Mouse (Mus musculus) intestine, embryonic 15.5 days (tissue): ENCODE data around the gene Rsrc2. TPM values are rescaled to one million over a fixed set of nuclear protein-coding genes. Genes with fewer than 3 reads are reported as not detected.
"Not testable (repeated sequence)": the region's sequence is repeated elsewhere in the genome, so short reads cannot be mapped to it uniquely, and the experiment has no call there.

ENCODE experiments used
- ATAC-seq: fragments of 200-750 bp; cut with Nextera tagmentation; 2 replicates; pipeline ENCODE4 v1.8.0; 2017; ENCODE audit warnings: moderate TSS enrichment, moderate library complexity
- H3K27ac ChIP-seq: fragments of 300-500 bp; sonication (generic); 2 replicates; pipeline ENCODE4 v1.5.1; 2015; ENCODE audit warnings: mild to moderate bottlenecking, inconsistent platforms
- H3K27me3 ChIP-seq: fragments of 300-500 bp; sonication (generic); replicated peaks from 2 replicates; pipeline ENCODE4 v1.6.1; 2015; ENCODE audit warnings: inconsistent platforms
- H3K36me3 ChIP-seq: fragments of 300-500 bp; sonication (generic); 2 replicates; pipeline ENCODE4 v1.6.1; 2015; ENCODE audit warnings: inconsistent platforms
- H3K4me1 ChIP-seq: fragments of 300-500 bp; sonication (generic); replicated peaks from 2 replicates; pipeline ENCODE4 v1.6.1; 2015; ENCODE audit warnings: inconsistent platforms
- H3K4me2 ChIP-seq: fragments of 300-500 bp; sonication (generic); replicated peaks from 2 replicates; pipeline ENCODE4 v1.6.1; 2015; ENCODE audit warnings: mild to moderate bottlenecking, inconsistent platforms
- H3K4me3 ChIP-seq: fragments of 300-500 bp; sonication (generic); replicated peaks from 2 replicates; pipeline ENCODE4 v1.5.1; 2015; ENCODE audit warnings: inconsistent platforms
- H3K9ac ChIP-seq: fragments of 300-500 bp; sonication (generic); 2 replicates; pipeline ENCODE4 v1.6.1; 2015; ENCODE audit warnings: inconsistent platforms
- H3K9me3 ChIP-seq: fragments of 300-500 bp; sonication (generic); 2 replicates; pipeline ENCODE4 v1.6.1; 2016; ENCODE audit warnings: inconsistent platforms
- WGBS: fragments of 180-500 bp; shearing (Covaris S2); methylation state at CpG from one replicate; pipeline ENCODE4 v1.1.7; 2015; 5-methylcytosine and 5-hydroxymethylcytosine counted together
- polyA plus RNA-seq: library from polyadenylated mRNA; unstranded; fragments of >200 nt; fragmentation: Nextera tagmentation; extraction: Ambion mirVana; gene quantifications from 2 replicates; pipeline ENCODE4 v1.2.1, GENCODE M21; 2015

Gene Rsrc2
- polyA plus RNA-seq, 1 experiment from 2014 or later: 100 TPM

DNA sequence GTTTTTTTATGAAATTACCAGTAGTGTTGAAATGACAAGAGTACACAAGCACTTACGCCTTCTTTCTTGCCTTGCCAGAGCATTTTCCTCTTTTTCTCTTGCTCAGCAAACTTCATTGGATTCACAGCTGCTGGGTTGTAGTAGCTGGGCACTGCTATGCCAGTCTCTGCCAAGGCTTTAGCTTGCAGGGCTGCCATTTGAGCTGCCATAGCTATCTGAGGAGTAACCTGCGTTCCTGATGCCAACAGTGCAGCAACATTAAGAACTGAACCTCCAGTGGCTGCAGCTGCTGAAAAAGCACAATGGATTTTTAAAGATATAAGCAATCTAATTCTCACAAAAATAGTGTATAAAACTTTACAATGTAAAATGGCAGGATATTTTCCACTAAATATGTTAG, 18.2 kb downstream of the Rsrc2 start:
- H3K27ac ChIP-seq: no peak overlapping the region
- H3K27me3 ChIP-seq: no peaks in the 10 kb centered on the region
- H3K4me1 ChIP-seq: no peaks in the 10 kb centered on the region
- peaks cover 29% of the 10 kb centered on the region for H3K36me3 ChIP-seq
- H3K4me3 ChIP-seq: no peak overlapping the region
- H3K4me2 ChIP-seq: no peak overlapping the region
- no peaks in the 10 kb centered on the region for H3K9me3 ChIP-seq
- no peak overlapping the region for H3K9ac ChIP-seq
- no peak for ATAC-seq
- WGBS: 97% methylated on average over 2 of the region's 2 CpGs

DNA sequence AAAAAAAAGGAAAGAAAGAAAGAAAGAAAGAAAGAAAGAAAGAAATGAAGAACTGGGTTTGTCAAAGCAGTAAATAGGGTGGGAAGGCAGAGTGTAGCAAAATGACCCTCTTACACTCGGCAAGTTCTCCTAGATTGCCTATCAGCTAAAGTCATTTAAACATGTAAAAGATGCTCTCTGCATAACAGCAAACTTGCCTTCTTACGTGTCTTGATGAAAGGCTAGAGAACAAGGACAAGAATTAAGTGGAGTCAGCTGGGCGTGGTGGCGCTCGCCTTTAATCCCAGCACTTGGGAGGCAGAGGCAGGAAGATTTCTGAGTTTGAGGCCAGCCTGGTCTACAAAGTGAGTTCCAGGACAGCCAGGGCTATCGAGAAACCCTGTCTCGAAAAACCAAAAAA, 25.4 kb downstream of the Rsrc2 start:
- not testable (repeated sequence) for H3K27ac ChIP-seq, H3K4me3 ChIP-seq, ATAC-seq, H3K4me2 ChIP-seq, H3K36me3 ChIP-seq, H3K9me3 ChIP-seq, H3K9ac ChIP-seq, H3K4me1 ChIP-seq, H3K27me3 ChIP-seq
- 84% methylated on average over 7 of the region's 7 CpGs for WGBS

DNA sequence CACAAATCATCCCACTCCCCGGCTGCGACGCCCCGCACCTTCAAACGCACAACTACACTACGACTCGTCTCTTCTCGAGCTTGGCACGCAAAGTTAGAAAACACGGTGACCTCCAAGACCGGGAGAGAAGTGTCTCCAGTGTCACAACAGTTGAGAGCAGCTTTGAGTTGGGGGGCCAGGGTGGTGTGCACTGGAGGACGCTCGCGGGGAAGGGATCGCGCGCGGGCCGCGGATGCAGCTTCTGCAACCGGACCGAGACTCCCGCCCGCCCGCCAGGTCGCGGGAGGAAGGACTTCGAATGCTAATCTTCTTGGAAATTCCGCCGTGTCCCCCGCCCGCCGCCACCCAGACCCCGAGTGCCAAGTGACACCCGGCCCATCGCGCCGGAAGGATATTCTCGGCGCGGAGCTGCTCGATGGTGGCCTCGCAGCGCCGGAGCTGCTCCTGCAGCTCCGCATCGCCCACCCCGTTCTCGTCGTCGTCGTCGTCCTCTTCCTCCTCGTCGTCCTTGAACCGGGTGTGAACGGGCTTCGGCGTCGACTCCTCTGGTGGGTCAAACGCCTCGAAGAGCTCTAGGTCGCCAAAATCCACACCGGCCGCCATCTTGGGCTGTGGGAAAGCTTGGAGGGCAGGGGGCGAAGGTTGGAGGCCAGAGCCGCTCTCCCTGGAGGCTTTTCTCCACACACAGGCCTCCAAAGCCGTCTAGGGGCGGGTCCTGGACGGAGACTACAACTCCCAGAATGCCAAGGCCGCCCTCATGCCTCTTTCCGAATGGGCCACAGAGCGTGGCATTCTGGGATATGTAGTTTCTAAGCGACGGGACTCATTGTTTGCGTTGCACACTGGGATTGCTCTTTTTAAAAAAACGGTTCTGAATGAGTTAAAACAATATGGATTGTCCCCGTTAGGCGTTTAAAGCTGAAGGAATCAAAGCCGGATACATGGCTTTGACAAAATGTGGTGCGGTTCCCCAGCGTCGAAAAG, 28.6 kb downstream of the Rsrc2 start, which contains the start of gene Zcchc8:
Gene Zcchc8 (minus strand): TSS at position 773 of the 984 bp plus-strand sequence.
- WGBS: under 1% methylated on average over 83 of the region's 83 CpGs
- Histone ChIP-seq H3K4me3 (peak within 1 kb of the TSS; percentile 75), H3K4me1 (peaks cover 9% of the 10 kb centered on the region; the same call in 1 of the 2 replicates), H3K27me3 (no peaks in the 10 kb centered on the region), H3K4me2 (peak within 1 kb of the TSS; percentile 64), H3K9me3 (no peaks in the 10 kb centered on the region), H3K27ac (peak within 1 kb of the TSS; percentile 84), H3K36me3 (0 out of 2 replicates have a peak, but pooled peaks cover 7% of the 10 kb centered on the region), H3K9ac (peak within 1 kb of the TSS; percentile 90)
- peak; percentile 100 for ATAC-seq

DNA sequence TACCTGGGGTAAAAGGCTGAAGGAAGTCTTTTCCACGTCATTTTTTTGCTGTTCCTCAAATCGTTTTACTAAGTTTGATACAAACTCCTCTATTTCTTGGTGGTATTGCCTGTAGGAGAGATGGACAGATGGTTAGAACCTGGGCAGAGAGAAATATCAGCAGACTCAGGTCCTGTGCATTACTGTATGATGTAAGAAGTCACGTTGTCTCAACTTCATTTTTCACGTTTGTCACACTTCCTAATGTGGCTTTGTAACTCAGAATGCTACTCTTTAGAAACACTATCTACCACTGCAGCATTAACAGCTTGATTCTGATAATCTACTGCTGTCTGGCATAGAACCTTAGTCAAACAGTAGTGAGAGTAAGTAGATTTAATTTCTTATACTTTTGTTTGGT, 34.6 kb downstream of the Rsrc2 start:
- H3K9ac ChIP-seq: no peak overlapping the region
- no peak for ATAC-seq
- H3K4me1 ChIP-seq: peaks cover 9% of the 10 kb centered on the region; the same call in 1 of the 2 replicates
- peaks cover 42% of the 10 kb centered on the region for H3K36me3 ChIP-seq
- no peak overlapping the region for H3K4me2 ChIP-seq
- no peak overlapping the region for H3K4me3 ChIP-seq
- 87% methylated on average over 4 of the region's 4 CpGs for WGBS
- no peaks in the 10 kb centered on the region for H3K27me3 ChIP-seq
- H3K27ac ChIP-seq: no peak overlapping the region
- no peaks in the 10 kb centered on the region for H3K9me3 ChIP-seq

DNA sequence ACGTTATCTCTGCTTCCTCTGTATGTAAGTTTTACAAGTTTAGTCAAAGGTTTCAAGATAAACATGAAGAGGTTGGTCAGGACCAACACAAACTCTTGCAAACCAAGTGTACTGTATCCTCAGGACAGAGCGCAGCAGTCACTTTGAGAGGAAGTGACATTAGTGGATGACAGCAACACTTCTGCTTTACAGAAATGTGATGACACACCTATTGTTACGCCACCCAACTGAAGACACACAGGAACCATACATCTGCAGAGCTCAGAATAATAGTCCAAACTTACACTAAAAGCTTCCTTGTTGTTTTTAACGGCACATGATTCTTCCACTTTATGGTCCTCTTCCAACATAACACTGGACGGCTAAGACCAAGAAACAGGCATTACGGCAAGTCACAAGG, 35.4 kb downstream of the Rsrc2 start:
- no peak overlapping the region for H3K4me3 ChIP-seq
- H3K4me2 ChIP-seq: no peak overlapping the region
- H3K9me3 ChIP-seq: no peaks in the 10 kb centered on the region
- peaks cover 45% of the 10 kb centered on the region for H3K36me3 ChIP-seq
- peaks cover 8% of the 10 kb centered on the region; the same call in 1 of the 2 replicates for H3K4me1 ChIP-seq
- H3K27ac ChIP-seq: no peak overlapping the region
- H3K9ac ChIP-seq: no peak overlapping the region
- no peak for ATAC-seq
- WGBS: 92% methylated on average over 6 of the region's 6 CpGs
- no peaks in the 10 kb centered on the region for H3K27me3 ChIP-seq

DNA sequence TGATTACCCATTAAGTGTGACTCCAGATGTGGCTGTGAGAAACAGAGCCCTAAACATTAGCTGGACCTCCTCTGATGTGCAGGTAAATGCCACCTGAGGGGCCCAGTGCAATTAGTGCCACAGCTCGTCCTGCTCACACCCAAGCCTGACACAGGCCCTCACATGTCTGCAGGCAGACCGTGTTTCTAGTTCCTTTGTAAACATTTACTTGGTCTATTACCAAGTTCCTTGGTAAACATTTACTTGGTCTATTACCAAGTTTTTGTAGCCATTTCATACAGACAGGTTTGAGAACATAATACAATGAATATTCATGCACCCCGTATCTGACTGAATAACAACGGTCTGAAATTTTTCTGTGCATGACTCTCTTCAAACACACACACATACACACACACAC, 39.6 kb downstream of the Rsrc2 start:
- H3K9me3 ChIP-seq: no peaks in the 10 kb centered on the region
- H3K4me3 ChIP-seq: no peak overlapping the region
- peaks cover 61% of the 10 kb centered on the region for H3K36me3 ChIP-seq
- no peaks in the 10 kb centered on the region for H3K27me3 ChIP-seq
- no peak overlapping the region for H3K9ac ChIP-seq
- H3K27ac ChIP-seq: no peak overlapping the region
- no peak for ATAC-seq
- WGBS: 63% methylated on average over 4 of the region's 4 CpGs
- no peak overlapping the region for H3K4me2 ChIP-seq
- no peaks in the 10 kb centered on the region for H3K4me1 ChIP-seq

DNA sequence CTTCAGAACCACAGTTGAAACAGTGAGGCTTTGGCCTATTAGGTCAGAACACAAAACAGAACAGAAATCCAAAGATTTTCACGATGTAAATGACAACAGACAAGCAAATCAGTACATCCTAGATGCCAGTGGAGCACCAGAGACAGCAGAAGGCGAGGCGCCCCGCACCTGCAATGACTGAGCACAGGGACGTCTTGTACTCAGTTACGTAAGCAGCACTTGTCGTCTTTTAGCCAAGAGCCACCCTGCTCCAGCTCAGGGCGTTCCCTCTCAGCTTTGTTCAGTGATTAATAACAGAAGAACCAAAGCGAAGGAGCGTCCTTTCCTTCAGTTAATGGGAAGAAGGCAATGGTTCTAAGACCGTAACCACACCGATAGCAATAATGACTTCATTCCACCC, 40.6 kb downstream of the Rsrc2 start:
- Histone ChIP-seq H3K4me3 (no peak overlapping the region), H3K27ac (no peak overlapping the region), H3K9ac (no peak overlapping the region), H3K36me3 (peaks cover 62% of the 10 kb centered on the region), H3K9me3 (no peaks in the 10 kb centered on the region), H3K4me2 (no peak overlapping the region), H3K4me1 (no peaks in the 10 kb centered on the region), H3K27me3 (no peaks in the 10 kb centered on the region)
- WGBS: 93% methylated on average over 12 of the region's 12 CpGs
- no peak for ATAC-seq

DNA sequence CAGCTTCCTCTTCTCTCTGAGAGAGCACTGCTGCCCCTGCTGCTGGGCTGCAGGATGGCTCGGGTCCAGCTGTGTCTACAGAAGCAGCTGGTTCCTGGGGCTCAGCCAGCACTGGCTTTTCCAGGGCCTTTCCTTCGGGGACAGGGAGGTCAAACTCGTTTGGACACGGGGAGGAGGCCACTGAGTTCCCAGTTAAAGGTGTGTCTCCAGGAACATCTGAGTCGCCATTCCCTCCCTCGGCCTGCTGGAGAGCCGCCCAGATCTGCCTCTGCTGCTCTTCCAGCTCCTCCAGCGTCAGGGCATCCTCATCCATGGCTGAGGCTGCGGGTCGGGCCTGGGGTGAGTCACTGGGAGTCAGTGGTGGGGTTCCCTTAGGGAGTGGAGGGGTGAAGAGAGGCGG, 48.6 kb downstream of the Rsrc2 start:
- H3K4me3 ChIP-seq: no peak overlapping the region
- ATAC-seq: no peak
- no peaks in the 10 kb centered on the region for H3K4me1 ChIP-seq
- WGBS: 60% methylated on average over 11 of the region's 11 CpGs
- no peak overlapping the region for H3K27ac ChIP-seq
- H3K36me3 ChIP-seq: peaks cover 42% of the 10 kb centered on the region
- H3K4me2 ChIP-seq: no peak overlapping the region
- no peaks in the 10 kb centered on the region for H3K27me3 ChIP-seq
- H3K9me3 ChIP-seq: no peaks in the 10 kb centered on the region
- no peak overlapping the region for H3K9ac ChIP-seq

DNA sequence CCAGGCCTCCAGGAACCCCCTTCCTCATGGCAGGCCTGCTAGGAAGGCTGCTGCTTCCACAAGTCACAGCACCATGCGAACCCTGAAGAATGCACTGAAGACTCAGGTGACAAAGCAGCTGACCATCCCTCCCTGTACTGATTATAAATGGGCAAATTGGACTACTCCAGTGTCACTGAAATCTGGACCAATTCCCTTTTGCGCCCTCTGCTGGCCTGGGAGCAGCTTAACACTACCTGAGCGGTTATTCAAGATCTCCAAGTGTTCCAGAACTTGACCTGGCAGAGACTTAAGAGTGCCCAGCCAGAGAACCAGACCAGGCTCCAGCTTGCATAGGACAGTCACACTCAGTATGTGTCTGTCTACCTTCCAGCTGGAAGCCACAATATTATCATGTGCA, 50.0 kb downstream of the Rsrc2 start:
- peak; percentile 48; the same call in 1 of the 2 replicates for ATAC-seq
- Histone ChIP-seq H3K27ac (no peak overlapping the region), H3K4me2 (no peak overlapping the region), H3K4me3 (no peak overlapping the region), H3K36me3 (peaks cover 35% of the 10 kb centered on the region), H3K9ac (no peak overlapping the region), H3K9me3 (no peaks in the 10 kb centered on the region), H3K27me3 (no peaks in the 10 kb centered on the region), H3K4me1 (0 out of 2 replicates have a peak, but pooled peaks cover 7% of the 10 kb centered on the region)
- 15% methylated on average over 3 of the region's 3 CpGs for WGBS

DNA sequence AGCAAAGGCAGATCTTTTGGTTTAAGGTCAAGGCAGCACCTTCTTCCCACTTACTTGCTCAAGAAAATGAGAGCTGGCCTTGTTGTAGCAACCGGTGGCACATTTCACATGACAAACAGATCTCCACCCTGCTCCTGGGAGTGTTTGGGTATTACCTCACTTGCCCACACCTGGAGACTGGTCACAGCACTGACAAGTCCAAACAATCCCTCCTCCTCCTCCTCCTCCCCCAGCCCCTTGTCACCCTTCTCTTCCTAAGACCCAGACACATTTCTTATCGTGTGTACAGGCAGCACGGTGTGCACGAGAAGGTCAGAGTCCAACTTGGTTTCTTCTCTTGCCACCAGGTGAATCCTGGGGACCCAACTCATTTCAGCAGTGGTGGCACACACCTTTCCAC, 52.3 kb downstream of the Rsrc2 start:
- H3K4me3 ChIP-seq: no peak overlapping the region
- H3K4me2 ChIP-seq: no peak overlapping the region
- H3K36me3 ChIP-seq: peaks cover 17% of the 10 kb centered on the region
- no peaks in the 10 kb centered on the region for H3K27me3 ChIP-seq
- H3K9me3 ChIP-seq: no peaks in the 10 kb centered on the region
- 0 out of 2 replicates have a peak, but pooled peaks cover 7% of the 10 kb centered on the region for H3K4me1 ChIP-seq
- 0 out of 2 replicates have a peak overlapping the region, but pooled peaks have one; percentile 22 for H3K27ac ChIP-seq
- 57% methylated on average over 4 of the region's 4 CpGs for WGBS
- peak; percentile 66 for ATAC-seq
- no peak overlapping the region for H3K9ac ChIP-seq

DNA sequence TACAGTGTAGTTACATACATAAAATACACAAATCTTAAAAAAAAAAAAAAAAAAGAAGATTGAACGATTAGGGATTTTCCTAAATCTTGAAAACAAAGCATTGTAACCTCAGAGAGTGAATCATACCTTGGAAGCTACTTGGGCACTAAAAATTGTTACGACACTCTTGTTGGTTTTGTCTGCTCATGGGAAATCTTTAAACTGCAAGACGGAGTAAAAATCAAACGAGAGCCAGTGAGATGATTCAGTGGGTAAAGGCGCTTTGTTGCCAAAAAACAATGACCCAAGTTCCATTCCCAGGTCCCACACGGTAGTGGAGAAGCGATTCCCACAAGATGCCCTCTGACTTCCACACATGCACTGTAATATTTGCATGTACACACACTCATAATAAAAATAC, 53.0 kb downstream of the Rsrc2 start:
- Histone ChIP-seq H3K4me1 (0 out of 2 replicates have a peak, but pooled peaks cover 7% of the 10 kb centered on the region), H3K4me2 (no peak overlapping the region), H3K36me3 (peaks cover 16% of the 10 kb centered on the region), H3K9ac (no peak overlapping the region), H3K27ac (no peak overlapping the region), H3K9me3 (no peaks in the 10 kb centered on the region), H3K4me3 (no peak overlapping the region), H3K27me3 (no peaks in the 10 kb centered on the region)
- 87% methylated on average over 7 of the region's 7 CpGs for WGBS
- ATAC-seq: no peak

DNA sequence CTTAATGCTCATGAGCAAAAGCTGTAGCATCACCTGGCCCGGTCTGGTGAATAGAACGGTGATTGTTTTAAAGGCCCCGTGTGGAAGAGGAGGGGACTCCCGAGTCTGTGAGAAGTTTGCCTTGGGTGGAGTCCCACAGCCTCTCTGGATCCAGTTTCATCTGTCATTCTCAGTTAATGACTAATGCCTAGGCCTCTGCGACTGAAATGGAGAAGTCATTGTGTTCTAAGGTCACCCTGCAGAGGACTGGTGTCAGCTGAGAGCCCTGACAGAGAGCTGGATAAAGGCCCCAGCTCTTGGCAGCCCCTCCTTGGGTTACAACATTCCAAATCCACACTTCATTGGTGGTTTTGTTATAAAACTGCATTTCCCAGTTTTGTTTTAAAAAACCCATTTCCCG, 54.7 kb downstream of the Rsrc2 start:
- WGBS: 51% methylated on average over 6 of the region's 6 CpGs
- Histone ChIP-seq H3K27ac (no peak overlapping the region), H3K9ac (no peak overlapping the region), H3K4me1 (0 out of 2 replicates have a peak, but pooled peaks cover 7% of the 10 kb centered on the region), H3K4me2 (no peak overlapping the region), H3K27me3 (no peaks in the 10 kb centered on the region), H3K4me3 (no peak overlapping the region), H3K36me3 (peaks cover 4% of the 10 kb centered on the region; the same call in 1 of the 2 replicates), H3K9me3 (no peaks in the 10 kb centered on the region)
- peak; percentile 47; the same call in 1 of the 2 replicates for ATAC-seq
